Mouse (Mus musculus) kidney, adult 2 months (tissue): ENCODE measurements around the gene Lhfpl2. TPM values are rescaled to one million over a fixed set of nuclear protein-coding genes. Genes with fewer than 3 reads are reported as not detected.

ENCODE experiments used
- DNase-seq: peaks from one replicate; pipeline ENCODE4 v3.0.0; 2021
- H3K27ac ChIP-seq: fragments of 200-500 bp; 2 replicates; pipeline ENCODE4 v1.5.1; 2012; ENCODE audit warnings: low read depth, low read length, control low read depth, inconsistent platforms; ENCODE audit not compliant: insufficient read depth
- H3K27me3 ChIP-seq: fragments of 200-500 bp; replicated peaks from 2 replicates; pipeline ENCODE4 v1.6.1; 2012; ENCODE audit warnings: mild to moderate bottlenecking, moderate library complexity, low read length, inconsistent platforms; ENCODE audit not compliant: control insufficient read depth, insufficient read depth
- H3K36me3 ChIP-seq: fragments of 200-500 bp; 2 replicates; pipeline ENCODE4 v1.6.1; 2012; ENCODE audit warnings: mild to moderate bottlenecking, moderate library complexity, low read length, inconsistent platforms; ENCODE audit not compliant: control insufficient read depth, insufficient read depth
- H3K4me1 ChIP-seq: fragments of 200-500 bp; 2 replicates; pipeline ENCODE4 v1.6.1; 2011; ENCODE audit warnings: low read length; ENCODE audit not compliant: control insufficient read depth, insufficient read depth
- H3K4me3 ChIP-seq: fragments of 200-500 bp; 2 replicates; pipeline ENCODE4 v1.5.1; 2011; ENCODE audit warnings: mild to moderate bottlenecking, low read depth, low read length, control low read depth; ENCODE audit not compliant: insufficient read depth
- CTCF ChIP-seq: fragments of 200-500 bp; conservative IDR thresholded peaks from 2 replicates; pipeline ENCODE4 v1.5.1; 2011; ENCODE audit warnings: low read depth, mild to moderate bottlenecking, control low read depth, low read length, moderate library complexity, mixed read lengths; ENCODE audit not compliant: insufficient read depth, insufficient read length
- POLR2A ChIP-seq: fragments of 200-500 bp; IDR thresholded peaks from one replicate; pipeline ENCODE4 v1.6.1; 2011; ENCODE audit warnings: low read depth, low read length, control low read depth
- WGBS: fragments of 180-500 bp; shearing (Covaris S2); methylation state at CpG from one replicate; pipeline ENCODE4 v1.1.7; 2018; 5-methylcytosine and 5-hydroxymethylcytosine counted together
- polyA plus RNA-seq: library from polyadenylated mRNA; depleted of rRNA; stranded (reverse); fragments of >200 nt; gene quantifications from 2 replicates; pipeline ENCODE4 v1.2.3, GENCODE M21; 2012

Gene Lhfpl2
- polyA plus RNA-seq, 1 experiment, result 11.3 TPM

GRCm38 (mm10) chr13:94037313-94038051, 20.1 kb upstream of the Lhfpl2 start:
- Histone ChIP-seq H3K4me1 (0 out of 2 replicates have a peak, but pooled peaks cover 2% of the 10 kb centered on the region), H3K36me3 (no peaks in the 10 kb centered on the region), H3K27ac (0 out of 2 replicates have a peak overlapping the region, but pooled peaks have one; percentile 47), H3K4me3 (no peak overlapping the region), H3K27me3 (no peaks in the 10 kb centered on the region; the same call in 1 of the 2 replicates)
- TF ChIP-seq CTCF, result no peak
- TF ChIP-seq POLR2A, result no peak
- 48% methylated on average over 6 of the region's 6 CpGs for WGBS
- DNase-seq, result peak; percentile 65

GRCm38 (mm10) chr13:94038052-94038340, 19.6 kb upstream of the Lhfpl2 start:
- no peak overlapping the region for H3K4me3 ChIP-seq
- 55% methylated on average over 2 of the region's 2 CpGs for WGBS
- no peaks in the 10 kb centered on the region for H3K36me3 ChIP-seq
- TF ChIP-seq CTCF, result no peak
- TF ChIP-seq POLR2A, result no peak
- 0 out of 2 replicates have a peak overlapping the region, but pooled peaks have one; percentile 47 for H3K27ac ChIP-seq
- no peaks in the 10 kb centered on the region; the same call in 1 of the 2 replicates for H3K27me3 ChIP-seq
- 0 out of 2 replicates have a peak, but pooled peaks cover 2% of the 10 kb centered on the region for H3K4me1 ChIP-seq
- DNase-seq, result no peak

DNA sequence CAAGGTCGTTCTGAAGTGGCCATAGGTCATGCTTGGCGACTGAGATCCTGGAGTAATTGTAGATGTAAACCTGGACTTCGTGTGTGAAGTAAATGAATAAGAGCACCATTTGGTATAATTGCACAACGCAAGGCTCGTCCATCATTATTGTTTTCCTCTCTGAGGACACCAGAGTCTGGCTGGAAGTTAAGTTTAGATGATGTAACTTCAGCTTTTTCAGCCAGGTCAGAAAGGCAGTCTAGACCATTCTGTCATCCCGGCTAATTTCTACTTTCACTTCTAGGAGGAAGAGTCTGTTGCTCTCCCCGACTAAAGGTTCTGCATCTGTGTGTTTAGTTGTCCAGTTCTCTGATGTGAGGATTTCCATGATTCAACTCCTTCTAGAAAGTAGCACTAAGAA, 7.6 kb upstream of the Lhfpl2 start:
- Histone ChIP-seq H3K4me1 (no peaks in the 10 kb centered on the region), H3K4me3 (no peak overlapping the region), H3K36me3 (no peaks in the 10 kb centered on the region), H3K27ac (no peak overlapping the region), H3K27me3 (no peaks in the 10 kb centered on the region)
- 34% methylated on average over 7 of the region's 7 CpGs for WGBS
- DNase-seq, result peak; percentile 27
- no peak for TF ChIP-seq POLR2A
- TF ChIP-seq CTCF, result no peak

DNA sequence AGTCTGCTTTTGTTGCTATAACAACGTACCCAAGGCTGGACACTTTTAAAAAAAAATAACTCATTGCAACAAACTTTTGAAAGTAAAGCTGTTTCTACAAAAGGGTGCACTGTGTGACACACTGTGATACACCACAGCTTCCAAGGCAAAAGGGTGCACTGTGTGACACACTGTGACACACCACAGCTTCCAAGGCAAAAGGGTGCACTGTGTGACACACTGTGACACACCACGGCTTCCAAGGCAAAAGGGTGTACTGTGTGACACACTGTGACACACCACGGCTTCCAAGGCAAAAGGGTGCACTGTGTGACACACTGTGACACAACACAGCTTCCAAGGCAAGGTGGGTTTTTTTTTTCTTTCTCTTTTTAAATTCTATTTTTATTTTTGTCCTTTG, 6.8 kb upstream of the Lhfpl2 start:
- no peak for DNase-seq
- Histone ChIP-seq H3K27ac (no peak overlapping the region), H3K36me3 (no peaks in the 10 kb centered on the region), H3K27me3 (no peaks in the 10 kb centered on the region), H3K4me1 (no peaks in the 10 kb centered on the region), H3K4me3 (no peak overlapping the region)
- 97% methylated on average over 3 of the region's 3 CpGs for WGBS
- no peak for TF ChIP-seq CTCF

DNA sequence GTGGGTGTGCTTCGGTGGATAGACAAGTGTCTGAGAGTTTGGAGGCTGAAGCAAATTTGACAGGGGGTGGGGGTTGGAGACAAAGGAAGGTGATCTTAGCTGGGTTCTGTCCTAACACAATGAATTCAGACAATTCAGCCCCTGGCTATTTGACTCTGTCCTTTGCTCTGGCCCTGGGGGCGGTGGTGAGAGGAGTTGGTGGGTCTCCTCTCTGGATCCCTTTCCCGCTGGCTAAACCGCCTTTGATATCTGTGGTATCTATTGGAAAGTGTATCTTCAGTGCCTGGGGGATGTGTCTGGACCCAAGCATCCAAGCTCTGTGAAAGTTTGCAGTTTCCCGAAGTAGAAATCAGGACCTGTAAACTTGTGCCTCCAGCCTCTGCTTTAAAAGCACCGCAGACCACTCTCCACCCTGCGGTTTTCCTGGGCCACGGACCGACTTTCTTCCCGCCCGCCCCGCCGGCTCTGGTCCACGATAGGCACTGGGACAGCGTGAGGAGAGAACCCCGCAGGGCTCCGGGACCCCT, 497 bp upstream of the Lhfpl2 start:
- 17% methylated on average over 17 of the region's 17 CpGs for WGBS
- TF ChIP-seq POLR2A (no peak), CTCF (no peak)
- Histone ChIP-seq H3K4me3 (peak overlapping the region; percentile 60), H3K27me3 (peaks cover 2% of the 10 kb centered on the region; the same call in 1 of the 2 replicates), H3K27ac (no peak overlapping the region), H3K4me1 (peaks cover 3% of the 10 kb centered on the region; the same call in 1 of the 2 replicates), H3K36me3 (no peaks in the 10 kb centered on the region)
- DNase-seq, result no peak

DNA sequence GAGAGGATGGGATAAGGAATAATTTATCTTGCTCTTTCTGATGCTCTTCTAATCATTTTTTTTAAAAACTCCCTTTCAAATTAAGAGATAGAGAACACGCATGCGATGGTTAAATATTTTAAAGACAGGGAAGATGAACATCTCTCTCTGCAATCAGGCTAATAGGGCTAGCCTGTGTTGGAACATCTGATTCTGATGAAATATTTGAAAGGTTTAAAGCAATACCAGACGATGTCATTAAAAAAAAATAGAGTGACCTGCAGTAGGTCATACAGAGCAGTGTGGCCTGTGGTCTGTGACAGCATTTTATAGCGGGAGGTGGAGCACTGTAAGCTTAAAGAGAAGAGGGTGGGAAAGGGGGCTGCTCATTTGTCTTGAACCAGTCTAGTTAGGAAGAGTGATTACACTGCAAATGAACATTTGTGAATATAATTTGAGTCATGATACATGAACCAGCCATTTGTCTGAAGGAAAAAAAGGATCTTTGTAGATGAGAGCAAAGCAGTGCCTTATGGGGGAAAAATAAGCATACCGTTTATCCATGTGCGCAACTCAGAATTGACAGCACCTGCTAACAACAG, 1.1 kb downstream of the Lhfpl2 start:
- Histone ChIP-seq H3K27ac (no peak overlapping the region), H3K4me3 (peak overlapping the region; percentile 60; the same call in 1 of the 2 replicates)

DNA sequence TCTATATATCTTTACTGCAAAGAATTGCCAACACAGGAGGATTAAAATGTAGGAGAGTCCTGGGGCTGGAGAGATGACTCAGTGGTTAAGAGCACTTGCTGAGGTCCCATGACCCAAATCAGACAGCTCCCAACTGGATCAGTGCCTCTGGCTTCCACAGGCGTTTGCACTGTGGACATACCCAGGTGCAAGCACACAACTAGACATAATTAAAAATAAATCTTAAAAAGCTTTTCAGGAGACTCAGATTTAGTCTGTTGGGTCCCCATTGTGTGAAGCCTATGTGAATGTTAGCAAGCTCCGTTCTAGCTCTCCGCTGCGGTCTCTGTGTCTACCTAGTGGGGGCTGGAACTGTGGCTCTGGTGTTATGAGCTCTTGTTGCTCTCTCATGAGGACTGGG, 1.8 kb downstream of the Lhfpl2 start:
- DNase-seq, result no peak
- Histone ChIP-seq H3K27ac (no peak overlapping the region), H3K4me3 (no peak overlapping the region), H3K27me3 (peaks cover 2% of the 10 kb centered on the region; the same call in 1 of the 2 replicates), H3K36me3 (no peaks in the 10 kb centered on the region), H3K4me1 (peaks cover 16% of the 10 kb centered on the region)
- 87% methylated on average over 4 of the region's 4 CpGs for WGBS
- TF ChIP-seq CTCF (no peak), POLR2A (no peak)

More for the DNA sequence above, 1.1 kb downstream of the Lhfpl2 start:
- Histone ChIP-seq H3K4me1 (peaks cover 13% of the 10 kb centered on the region), H3K36me3 (no peaks in the 10 kb centered on the region), H3K27me3 (peaks cover 2% of the 10 kb centered on the region; the same call in 1 of the 2 replicates)
- no peak for DNase-seq
- TF ChIP-seq POLR2A (no peak), CTCF (no peak)
- 48% methylated on average over 6 of the region's 6 CpGs for WGBS
